Mouse (Mus musculus): ENCODE data around the gene Slc25a15.
A peak's percentile ranks its signal among the peaks of the same experiment; 100 is the strongest.

Slc25a15 gene

GRCm38 (mm10) chr8:22398142-22398951, at the start of gene Slc25a15:
TSS of gene Slc25a15 (minus strand) at chr8:22398597.
- DNase-seq (ENCODE audit: inconsistent ontology term): peak; percentile 95

- DNase-seq (ENCODE audit: inconsistent ontology term): no peak
These were observed 13.6 kb upstream of the Slc25a15 start for GRCm38 (mm10) chr8:22411971-22412370.

- peak; percentile 88 for DNase-seq (ENCODE audit: inconsistent ontology term)
These were observed 12.9 kb upstream of the Slc25a15 start, which contains the start of gene Mrps31 for GRCm38 (mm10) chr8:22411282-22411702. TSS of gene Mrps31 (plus strand) at chr8:22411361.

- DNase-seq (ENCODE audit: inconsistent ontology term): no peak
These were observed 12.4 kb upstream of the Slc25a15 start for GRCm38 (mm10) chr8:22410688-22411281.

GRCm38 (mm10) chr8:22405733-22406132, 7.3 kb upstream of the Slc25a15 start:
- DNase-seq (ENCODE audit: inconsistent ontology term): no peak

- DNase-seq (ENCODE audit: inconsistent ontology term): no peak
These were observed 4.8 kb upstream of the Slc25a15 start for GRCm38 (mm10) chr8:22403235-22403634.

GRCm38 (mm10) chr8:22400593-22400992, 2.2 kb upstream of the Slc25a15 start:
- no peak for DNase-seq (ENCODE audit: inconsistent ontology term)

GRCm38 (mm10) chr8:22399285-22399880, 986 bp upstream of the Slc25a15 start:
- DNase-seq (ENCODE audit: inconsistent ontology term): no peak

- DNase-seq (ENCODE audit: inconsistent ontology term): no peak
These were observed 621 bp downstream of the Slc25a15 start for GRCm38 (mm10) chr8:22397811-22398141.

GRCm38 (mm10) chr8:22395256-22395655, 3.1 kb downstream of the Slc25a15 start:
- DNase-seq (ENCODE audit: inconsistent ontology term): no peak

- no peak for DNase-seq (ENCODE audit: inconsistent ontology term)
These were observed 3.9 kb downstream of the Slc25a15 start for GRCm38 (mm10) chr8:22394471-22394870.

- no peak for DNase-seq (ENCODE audit: inconsistent ontology term)
These were observed 7.5 kb downstream of the Slc25a15 start for GRCm38 (mm10) chr8:22390766-22391463.

- DNase-seq (ENCODE audit: inconsistent ontology term): no peak
These were observed 8.5 kb downstream of the Slc25a15 start for GRCm38 (mm10) chr8:22389874-22390273.

- no peak for DNase-seq (ENCODE audit: inconsistent ontology term)
These were observed 13.2 kb downstream of the Slc25a15 start for GRCm38 (mm10) chr8:22385158-22385557.

GRCm38 (mm10) chr8:22382824-22383595, 15.4 kb downstream of the Slc25a15 start:
- DNase-seq (ENCODE audit: inconsistent ontology term): no peak

GRCm38 (mm10) chr8:22380934-22381333, 17.5 kb downstream of the Slc25a15 start:
- no peak for DNase-seq (ENCODE audit: inconsistent ontology term)

GRCm38 (mm10) chr8:22376903-22377302, 21.5 kb downstream of the Slc25a15 start:
- DNase-seq (ENCODE audit: inconsistent ontology term): peak; percentile 42

GRCm38 (mm10) chr8:22376311-22376710, 22.1 kb downstream of the Slc25a15 start:
- DNase-seq (ENCODE audit: inconsistent ontology term): no peak

- no peak for DNase-seq (ENCODE audit: inconsistent ontology term)
These were observed 38.5 kb downstream of the Slc25a15 start for GRCm38 (mm10) chr8:22359882-22360281.

GRCm38 (mm10) chr8:22359359-22359758, 39.0 kb downstream of the Slc25a15 start:
- DNase-seq (ENCODE audit: inconsistent ontology term): no peak

GRCm38 (mm10) chr8:22335426-22335825, 63.0 kb downstream of the Slc25a15 start:
- no peak for DNase-seq (ENCODE audit: inconsistent ontology term)

Measured in Muller cell, postnatal 12 days (primary cell).